Mouse (Mus musculus): ENCODE data around the gene Plcl1. TPM values are rescaled to one million over a fixed set of nuclear protein-coding genes. Genes with fewer than 3 reads are reported as not detected.

Gene Plcl1
- total RNA-seq (2021) = 10 to 100 TPM in 1 of 2 experiments, 1 to 10 TPM in 1; 9.2 to 10.8 TPM
- long read RNA-seq, experiment 1, partial matches to known transcripts = 1 of 1 reads
- long read RNA-seq, experiment 1, other reads (novel, unspliced or antisense) = 0 of 1 reads
- long read RNA-seq, experiment 2, partial matches to known transcripts = 2 of 3 reads
- long read RNA-seq, experiment 2, other reads (novel, unspliced or antisense) = 1 of 3 reads

GRCm38 (mm10) chr1:55405272-55406022, at the start of gene Plcl1:
TSS of gene Plcl1 (plus strand) at chr1:55405921.
- DNase-seq (ENCODE audit: low spot score in 2 of 2) = peak; percentile 89 to 97

- peak in 1 of 2 experiments; percentile 17 for DNase-seq (ENCODE audit: low spot score in 2 of 2)
Measured at GRCm38 (mm10) chr1:55362634-55363033, 43.1 kb upstream of the Plcl1 start.

GRCm38 (mm10) chr1:55363044-55363565, 42.6 kb upstream of the Plcl1 start, which contains the start of gene Boll:
TSS of gene Boll (minus strand) at chr1:55363469.
- DNase-seq (ENCODE audit: low spot score in 2 of 2) = peak; percentile 77 to 80

GRCm38 (mm10) chr1:55363586-55363985, 42.1 kb upstream of the Plcl1 start:
- peak; percentile 29 to 49 for DNase-seq (ENCODE audit: low spot score in 2 of 2)

GRCm38 (mm10) chr1:55372626-55373025, 33.1 kb upstream of the Plcl1 start:
- DNase-seq (ENCODE audit: low spot score in 2 of 2) = no peak

GRCm38 (mm10) chr1:55380527-55380926, 25.2 kb upstream of the Plcl1 start:
- no peak for DNase-seq (ENCODE audit: low spot score in 2 of 2)

- DNase-seq (ENCODE audit: low spot score in 2 of 2) = peak; percentile 72 to 81
Measured at GRCm38 (mm10) chr1:55383114-55383773, 22.5 kb upstream of the Plcl1 start.

GRCm38 (mm10) chr1:55399891-55400290, 5.8 kb upstream of the Plcl1 start:
- DNase-seq (ENCODE audit: low spot score in 2 of 2) = no peak

GRCm38 (mm10) chr1:55404439-55404838, 1.3 kb upstream of the Plcl1 start:
- peak in 1 of 2 experiments; percentile 39 for DNase-seq (ENCODE audit: low spot score in 2 of 2)

GRCm38 (mm10) chr1:55406023-55406413, 297 bp downstream of the Plcl1 start:
- DNase-seq (ENCODE audit: low spot score in 2 of 2) = peak; percentile 50 to 82

GRCm38 (mm10) chr1:55406531-55407375, 1.0 kb downstream of the Plcl1 start:
- DNase-seq (ENCODE audit: low spot score in 2 of 2) = peak in 1 of 2 experiments; percentile 35

GRCm38 (mm10) chr1:55410670-55411069, 4.9 kb downstream of the Plcl1 start:
- no peak for DNase-seq (ENCODE audit: low spot score in 2 of 2)

GRCm38 (mm10) chr1:55411079-55411478, 5.4 kb downstream of the Plcl1 start:
- no peak for DNase-seq (ENCODE audit: low spot score in 2 of 2)

GRCm38 (mm10) chr1:55412569-55412968, 6.8 kb downstream of the Plcl1 start:
- no peak for DNase-seq (ENCODE audit: low spot score in 2 of 2)

GRCm38 (mm10) chr1:55413534-55413933, 7.8 kb downstream of the Plcl1 start:
- DNase-seq (ENCODE audit: low spot score in 2 of 2) = no peak

GRCm38 (mm10) chr1:55418968-55419367, 13.2 kb downstream of the Plcl1 start:
- no peak for DNase-seq (ENCODE audit: low spot score in 2 of 2)

- DNase-seq (ENCODE audit: low spot score in 2 of 2) = no peak
Measured at GRCm38 (mm10) chr1:55427607-55428006, 21.9 kb downstream of the Plcl1 start.

- DNase-seq (ENCODE audit: low spot score in 2 of 2) = no peak
Measured at GRCm38 (mm10) chr1:55429051-55429450, 23.3 kb downstream of the Plcl1 start.

GRCm38 (mm10) chr1:55429708-55430107, 24.0 kb downstream of the Plcl1 start:
- DNase-seq (ENCODE audit: low spot score in 2 of 2) = no peak

GRCm38 (mm10) chr1:55430587-55430986, 24.9 kb downstream of the Plcl1 start:
- DNase-seq (ENCODE audit: low spot score in 2 of 2) = no peak

- DNase-seq (ENCODE audit: low spot score in 2 of 2) = no peak
Measured at GRCm38 (mm10) chr1:55436589-55436988, 30.9 kb downstream of the Plcl1 start.

Measured in gastrocnemius, postnatal 4 days (tissue).